Comparison of ENCODE assay signal across 12 mouse cellular contexts in the genomic region with DNA sequence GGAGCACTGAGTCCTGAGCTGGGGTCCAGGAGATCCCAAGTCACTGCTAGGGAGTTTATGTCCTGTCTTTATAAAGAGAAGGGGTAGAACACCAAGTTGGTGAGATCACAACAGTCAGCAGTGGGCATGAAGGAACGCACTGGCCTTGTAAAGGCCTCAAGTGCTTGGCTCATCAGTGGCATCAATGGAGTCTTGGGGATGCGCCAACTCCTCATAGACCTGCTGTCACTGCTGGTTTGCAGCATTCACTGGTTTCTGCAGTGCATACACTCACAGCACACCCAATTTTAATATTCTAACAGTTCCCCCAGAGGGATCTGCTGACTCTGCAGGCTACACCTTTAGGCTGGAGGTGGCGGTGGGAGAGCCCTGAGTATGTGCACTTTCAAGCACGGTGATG. TPM values are rescaled to one million over a fixed set of nuclear protein-coding genes. Genes with fewer than 3 reads are reported as not detected.
"Had no signal": no experiment of that assay in that cellular context is flagged by ENCODE, and none has a peak within 500 bp of the region (broad histone marks: within the 10 kb centered on the region; RNA-seq: fewer than 3 reads in every experiment).

No protein-coding gene starts in this region.

- H3K9me3 ChIP-seq: limb, embryonic 12.5 days; liver, embryonic 13.5 days; midbrain, embryonic 13.5 days; stomach, embryonic 15.5 days had no signal

- ATAC-seq: liver, postnatal 0 days had no signal

- H3K27me3 ChIP-seq: liver, embryonic 13.5 days; midbrain, embryonic 13.5 days; stomach, embryonic 15.5 days had no signal

- H3K4me2 ChIP-seq: limb, embryonic 12.5 days; liver, embryonic 13.5 days; midbrain, embryonic 13.5 days; stomach, embryonic 15.5 days had no signal

- H3K4me1 ChIP-seq: limb, embryonic 12.5 days; liver, embryonic 13.5 days had no signal

- DNase-seq: liver, embryonic 13.5 days had no signal

- H3K36me3 ChIP-seq: limb, embryonic 12.5 days; liver, embryonic 13.5 days; midbrain, embryonic 13.5 days; stomach, embryonic 15.5 days had no signal

- H3K4me3 ChIP-seq: left cerebral cortex, adult 2 months; limb, embryonic 12.5 days; liver, embryonic 13.5 days; midbrain, embryonic 13.5 days; stomach, embryonic 15.5 days had no signal

- H3K9ac ChIP-seq: limb, embryonic 12.5 days; liver, embryonic 13.5 days; liver, postnatal 0 days; midbrain, embryonic 13.5 days; stomach, embryonic 15.5 days had no signal

- H3K27ac ChIP-seq: left cerebral cortex, adult 2 months; limb, embryonic 12.5 days; liver, embryonic 13.5 days; midbrain, embryonic 13.5 days; stomach, embryonic 15.5 days had no signal

RNA-seq across cellular contexts. Expression of gene Otof, which starts 38.6 kb away (rescaled TPM):
- total RNA-seq: neutrophil, adult 5-6 weeks had no signal
- polyA plus RNA-seq: liver, postnatal 0 days had no signal

RNA-seq across cellular contexts. Expression of gene 1700001C02Rik, which starts 42.7 kb away (rescaled TPM):
- total RNA-seq: left cerebral cortex, adult 2 months; left cerebral cortex, postnatal 25 days; megakaryocyte progenitor cell, adult 5-6 weeks; neutrophil, adult 5-6 weeks had no signal
- polyA plus RNA-seq: kidney, embryonic 16.5 days; limb, embryonic 12.5 days; liver, embryonic 13.5 days; liver, postnatal 0 days; neural tube, embryonic 11.5 days; spleen, adult 2 months had no signal
